9 mouse cellular contexts compared by ENCODE assay signal in the genomic region with DNA sequence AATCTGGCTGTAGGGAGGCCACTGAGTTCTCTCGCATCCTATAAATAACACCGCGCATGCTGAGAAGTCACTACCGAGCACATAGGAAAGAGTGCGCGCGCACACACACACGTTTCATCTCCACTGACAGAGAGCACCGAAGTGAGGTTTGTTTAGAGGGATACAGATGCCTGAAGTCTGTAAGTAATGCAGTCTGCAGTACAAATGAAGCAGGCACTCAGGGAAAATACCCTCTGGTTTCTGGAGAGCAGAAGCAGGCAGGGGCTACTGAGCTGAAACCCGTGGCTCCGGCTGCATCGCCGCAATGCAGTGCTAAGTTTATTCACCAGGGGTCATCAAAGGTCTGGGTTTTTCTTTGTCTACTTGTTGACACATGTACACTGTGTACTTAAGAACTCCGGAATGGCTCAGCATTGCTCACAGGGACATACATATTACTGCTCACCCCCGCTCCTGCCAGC.
DNase-seq lines count a peak whose midpoint lies in the region; ATAC-seq and TF ChIP-seq lines count a peak whose summit lies in the region.
"Had no signal": no experiment of that assay in that cellular context is flagged by ENCODE, and none has a peak within 500 bp of the region (broad histone marks: within the 10 kb centered on the region; RNA-seq: fewer than 3 reads in every experiment).

No protein-coding gene starts in this region.

- no peak overlapping the region for H3K4me3 ChIP-seq in hindbrain, embryonic 14.5 days (replicated peaks; ENCODE audit: low read length)
- no peak overlapping the region for H3K4me3 ChIP-seq in lung, postnatal 0 days (ENCODE audit: low read depth, low read length)
- H3K4me3 ChIP-seq: liver, embryonic 15.5 days had no signal

- 40% methylated on average over 15 of the region's 15 CpGs for WGBS in hindbrain, embryonic 14.5 days
- WGBS in lung, postnatal 0 days: 33% methylated on average over 15 of the region's 15 CpGs

- peak overlapping the region; percentile 11 for H3K4me2 ChIP-seq in hindbrain, embryonic 14.5 days (replicated peaks)
- peak overlapping the region; percentile 37 for H3K4me2 ChIP-seq in lung, postnatal 0 days (replicated peaks; ENCODE audit: low read depth, low read length)
- H3K4me2 ChIP-seq: liver, embryonic 15.5 days had no signal

- no peak overlapping the region for H3K9ac ChIP-seq in hindbrain, embryonic 14.5 days
- no peak overlapping the region for H3K9ac ChIP-seq in lung, postnatal 0 days (replicated peaks; ENCODE audit: low read depth)
- H3K9ac ChIP-seq: liver, embryonic 15.5 days had no signal

- peak; percentile 77 for DNase-seq in R1 (ENCODE audit: low read depth, low spot score)
- peak; percentile 88 to 90 for DNase-seq in cerebellum, postnatal 10 days
- DNase-seq in frontal cortex, postnatal 10 days (ENCODE audit: low spot score in 2 of 2): peak; percentile 58 to 72
- DNase-seq in hindbrain, embryonic 14.5 days (ENCODE audit: low spot score): peak; percentile 85
- DNase-seq in layer of hippocampus, postnatal 10 days (ENCODE audit: low spot score in 2 of 2): peak; percentile 81 to 82
- peak; percentile 82 for DNase-seq in lung, postnatal 0 days (ENCODE audit: low spot score)
- peak; percentile 67 for DNase-seq in right cerebral cortex, adult 18-20 months

- no peaks in the 10 kb centered on the region for H3K27me3 ChIP-seq in hindbrain, embryonic 14.5 days (ENCODE audit: control insufficient read depth, insufficient read depth, low read length)
- H3K27me3 ChIP-seq in lung, postnatal 0 days (replicated peaks; ENCODE audit: insufficient read depth, low read length): no peaks in the 10 kb centered on the region
- H3K27me3 ChIP-seq: liver, embryonic 15.5 days had no signal

- H3K4me1 ChIP-seq in hindbrain, embryonic 14.5 days (replicated peaks; ENCODE audit: control insufficient read depth, insufficient read depth, low read length): no peaks in the 10 kb centered on the region
- H3K4me1 ChIP-seq in lung, postnatal 0 days (ENCODE audit: insufficient read depth, low read depth, low read length): no peaks in the 10 kb centered on the region

- no peaks in the 10 kb centered on the region for H3K36me3 ChIP-seq in hindbrain, embryonic 14.5 days (replicated peaks; ENCODE audit: control insufficient read depth, insufficient read depth)
- H3K36me3 ChIP-seq in lung, postnatal 0 days (ENCODE audit: insufficient read depth, low read length): no peaks in the 10 kb centered on the region
- H3K36me3 ChIP-seq: liver, embryonic 15.5 days had no signal

- ATAC-seq in hindbrain, embryonic 14.5 days (ENCODE audit: low FRiP score): peak; percentile 84
- peak; percentile 87 for ATAC-seq in lung, postnatal 0 days
- no peak for ATAC-seq in erythroblast, adult 5-6 weeks (replicated peaks; ENCODE audit: low FRiP score, poor library complexity, severe bottlenecking)

- TF ChIP-seq CTCF in lung, postnatal 0 days (IDR thresholded peaks at IDR 0.05): peak; percentile 73

- H3K9me3 ChIP-seq in hindbrain, embryonic 14.5 days (ENCODE audit: control insufficient read depth, low read length): no peaks in the 10 kb centered on the region
- no peaks in the 10 kb centered on the region for H3K9me3 ChIP-seq in lung, postnatal 0 days (ENCODE audit: low read length)
- H3K9me3 ChIP-seq: liver, embryonic 15.5 days had no signal

- no peak overlapping the region for H3K27ac ChIP-seq in hindbrain, embryonic 14.5 days
- H3K27ac ChIP-seq in lung, postnatal 0 days (ENCODE audit: low read length): no peak overlapping the region
- H3K27ac ChIP-seq: liver, embryonic 15.5 days had no signal

- TF ChIP-seq EP300 in lung, postnatal 0 days (IDR thresholded peaks at IDR 0.05): no peak
